Mouse (Mus musculus): ENCODE data around the gene Hnrnpul1. TPM values are rescaled to one million over a fixed set of nuclear protein-coding genes. Genes with fewer than 3 reads are reported as not detected.
"Not testable (repeated sequence)": the region's sequence is repeated elsewhere in the genome, so short reads cannot be mapped to it uniquely, and the experiment has no call there.

Gene Hnrnpul1
- polyA plus RNA-seq, 1 experiment from 2014 or later: 58.5 TPM

- Histone ChIP-seq H3K27me3 (no peaks in the 10 kb centered on the region), H3K36me3 (peaks cover 95% of the 10 kb centered on the region), H3K4me2 (no peak overlapping the region), H3K9me3 (no peaks in the 10 kb centered on the region), H3K4me1 (no peaks in the 10 kb centered on the region), H3K4me3 (no peak overlapping the region), H3K27ac (no peak overlapping the region), H3K9ac (no peak overlapping the region)
- no peak for ATAC-seq (ENCODE audit: borderline replicate concordance, extremely low read depth, low FRiP score, low TSS enrichment)
- 91% methylated on average over 2 of the region's 2 CpGs for WGBS
Measured at GRCm38 (mm10) chr7:25736920-25737319, 17.6 kb downstream of the Hnrnpul1 start.

GRCm38 (mm10) chr7:25734991-25735390 lies 19.6 kb downstream of the Hnrnpul1 start:
- Histone ChIP-seq H3K9me3 (no peaks in the 10 kb centered on the region), H3K27ac (no peak overlapping the region), H3K36me3 (peaks cover 94% of the 10 kb centered on the region), H3K9ac (no peak overlapping the region), H3K4me3 (no peak overlapping the region), H3K27me3 (no peaks in the 10 kb centered on the region), H3K4me2 (no peak overlapping the region), H3K4me1 (no peaks in the 10 kb centered on the region)
- no peak for ATAC-seq (ENCODE audit: borderline replicate concordance, extremely low read depth, low FRiP score, low TSS enrichment)
- WGBS: 43% methylated on average over 4 of the region's 4 CpGs

- no peak overlapping the region for H3K4me3 ChIP-seq
- no peak overlapping the region for H3K27ac ChIP-seq
- H3K9ac ChIP-seq: no peak overlapping the region
- ATAC-seq (ENCODE audit: borderline replicate concordance, extremely low read depth, low FRiP score, low TSS enrichment): no peak
- H3K9me3 ChIP-seq: no peaks in the 10 kb centered on the region
- no peak overlapping the region for H3K4me2 ChIP-seq
- H3K36me3 ChIP-seq: peaks cover 94% of the 10 kb centered on the region
- no peaks in the 10 kb centered on the region for H3K27me3 ChIP-seq
- WGBS: 84% methylated on average over 8 of the region's 8 CpGs
- no peaks in the 10 kb centered on the region for H3K4me1 ChIP-seq
Measured at GRCm38 (mm10) chr7:25731294-25732055, 23.1 kb downstream of the Hnrnpul1 start.

GRCm38 (mm10) chr7:25729862-25730261 lies 24.7 kb downstream of the Hnrnpul1 start:
- H3K27ac ChIP-seq: no peak overlapping the region
- H3K9ac ChIP-seq: no peak overlapping the region
- no peaks in the 10 kb centered on the region for H3K4me1 ChIP-seq
- peaks cover 95% of the 10 kb centered on the region for H3K36me3 ChIP-seq
- no peak for ATAC-seq (ENCODE audit: borderline replicate concordance, extremely low read depth, low FRiP score, low TSS enrichment)
- no peak overlapping the region for H3K4me3 ChIP-seq
- no peak overlapping the region for H3K4me2 ChIP-seq
- H3K9me3 ChIP-seq: no peaks in the 10 kb centered on the region
- H3K27me3 ChIP-seq: no peaks in the 10 kb centered on the region
- WGBS: 95% methylated on average over 2 of the region's 2 CpGs

GRCm38 (mm10) chr7:25729396-25729795 lies 25.2 kb downstream of the Hnrnpul1 start:
- Histone ChIP-seq H3K4me1 (no peaks in the 10 kb centered on the region), H3K27me3 (no peaks in the 10 kb centered on the region), H3K27ac (no peak overlapping the region), H3K4me2 (no peak overlapping the region), H3K9ac (no peak overlapping the region), H3K9me3 (no peaks in the 10 kb centered on the region), H3K4me3 (no peak overlapping the region), H3K36me3 (peaks cover 95% of the 10 kb centered on the region)
- no peak for ATAC-seq (ENCODE audit: borderline replicate concordance, extremely low read depth, low FRiP score, low TSS enrichment)
- WGBS: 24% methylated on average over 2 of the region's 2 CpGs

- ATAC-seq (ENCODE audit: borderline replicate concordance, extremely low read depth, low FRiP score, low TSS enrichment): no peak
- Histone ChIP-seq H3K27me3 (no peaks in the 10 kb centered on the region), H3K4me2 (no peak overlapping the region), H3K4me1 (no peaks in the 10 kb centered on the region), H3K27ac (no peak overlapping the region), H3K9me3 (no peaks in the 10 kb centered on the region), H3K4me3 (no peak overlapping the region), H3K9ac (no peak overlapping the region), H3K36me3 (peaks cover 97% of the 10 kb centered on the region)
- 92% methylated on average over 5 of the region's 5 CpGs for WGBS
Measured at GRCm38 (mm10) chr7:25727800-25728199, 26.8 kb downstream of the Hnrnpul1 start.

- H3K9me3 ChIP-seq: no peaks in the 10 kb centered on the region
- no peaks in the 10 kb centered on the region for H3K4me1 ChIP-seq
- no peak for ATAC-seq (ENCODE audit: borderline replicate concordance, extremely low read depth, low FRiP score, low TSS enrichment)
- peaks cover 95% of the 10 kb centered on the region for H3K36me3 ChIP-seq
- no peaks in the 10 kb centered on the region for H3K27me3 ChIP-seq
- H3K4me2 ChIP-seq: no peak overlapping the region
- no peak overlapping the region for H3K27ac ChIP-seq
- H3K9ac ChIP-seq: no peak overlapping the region
- 81% methylated on average over 19 of the region's 19 CpGs for WGBS
- H3K4me3 ChIP-seq: no peak overlapping the region
Measured at GRCm38 (mm10) chr7:25725886-25726285, 28.7 kb downstream of the Hnrnpul1 start.

DNA sequence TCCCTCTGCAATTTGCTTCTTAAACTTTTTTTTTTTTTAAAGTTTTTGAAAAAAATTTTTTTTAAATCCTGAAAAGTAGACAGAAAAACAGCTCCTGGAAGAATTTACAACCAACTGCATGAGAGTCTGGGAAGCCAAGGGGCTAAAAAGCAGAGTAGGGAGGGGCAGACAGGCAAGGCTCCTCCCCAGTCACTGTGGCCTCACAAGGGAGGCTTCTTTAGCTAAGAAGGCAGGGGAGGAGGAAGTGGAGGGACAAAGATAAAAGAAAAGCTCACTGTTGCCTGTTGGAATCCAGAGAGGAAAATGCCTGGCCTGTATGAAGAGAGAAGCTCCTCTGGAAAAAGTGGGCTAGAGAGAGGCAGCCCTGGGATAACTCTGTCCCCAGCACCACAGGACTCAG lies 32.8 kb downstream of the Hnrnpul1 start:
- H3K27me3 ChIP-seq; H3K9ac ChIP-seq; H3K27ac ChIP-seq; H3K4me3 ChIP-seq; H3K4me2 ChIP-seq; H3K9me3 ChIP-seq; ATAC-seq (ENCODE audit: borderline replicate concordance, extremely low read depth, low FRiP score, low TSS enrichment): not testable (repeated sequence)
- Histone ChIP-seq H3K36me3 (peaks cover 64% of the 10 kb centered on the region), H3K4me1 (peaks cover 20% of the 10 kb centered on the region)

DNA sequence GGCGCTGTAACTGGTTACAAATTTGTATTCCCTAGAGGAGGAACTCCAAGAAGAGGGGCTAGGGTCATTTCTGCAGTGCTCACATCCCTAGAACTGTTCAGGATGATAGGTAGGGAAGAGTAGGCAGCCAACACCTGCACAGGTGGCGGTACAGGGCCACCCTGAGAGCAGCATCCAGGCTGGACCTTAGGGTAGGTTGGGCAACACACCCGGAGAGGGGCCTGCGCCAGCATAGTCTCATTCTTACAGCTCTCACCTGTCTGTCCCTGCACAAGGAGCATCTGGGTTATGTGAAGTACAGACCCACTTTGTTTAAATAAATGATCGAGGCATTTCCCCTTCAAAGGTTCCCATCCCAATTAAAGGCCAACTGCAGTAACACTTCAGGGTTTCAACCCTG lies 33.8 kb downstream of the Hnrnpul1 start:
- Histone ChIP-seq H3K9me3 (no peaks in the 10 kb centered on the region), H3K4me2 (no peak overlapping the region), H3K36me3 (peaks cover 59% of the 10 kb centered on the region), H3K9ac (no peak overlapping the region), H3K27ac (no peak overlapping the region), H3K4me1 (peaks cover 20% of the 10 kb centered on the region), H3K4me3 (no peak overlapping the region), H3K27me3 (no peaks in the 10 kb centered on the region)
- 79% methylated on average over 5 of the region's 5 CpGs for WGBS
- ATAC-seq (ENCODE audit: borderline replicate concordance, extremely low read depth, low FRiP score, low TSS enrichment): no peak

DNA sequence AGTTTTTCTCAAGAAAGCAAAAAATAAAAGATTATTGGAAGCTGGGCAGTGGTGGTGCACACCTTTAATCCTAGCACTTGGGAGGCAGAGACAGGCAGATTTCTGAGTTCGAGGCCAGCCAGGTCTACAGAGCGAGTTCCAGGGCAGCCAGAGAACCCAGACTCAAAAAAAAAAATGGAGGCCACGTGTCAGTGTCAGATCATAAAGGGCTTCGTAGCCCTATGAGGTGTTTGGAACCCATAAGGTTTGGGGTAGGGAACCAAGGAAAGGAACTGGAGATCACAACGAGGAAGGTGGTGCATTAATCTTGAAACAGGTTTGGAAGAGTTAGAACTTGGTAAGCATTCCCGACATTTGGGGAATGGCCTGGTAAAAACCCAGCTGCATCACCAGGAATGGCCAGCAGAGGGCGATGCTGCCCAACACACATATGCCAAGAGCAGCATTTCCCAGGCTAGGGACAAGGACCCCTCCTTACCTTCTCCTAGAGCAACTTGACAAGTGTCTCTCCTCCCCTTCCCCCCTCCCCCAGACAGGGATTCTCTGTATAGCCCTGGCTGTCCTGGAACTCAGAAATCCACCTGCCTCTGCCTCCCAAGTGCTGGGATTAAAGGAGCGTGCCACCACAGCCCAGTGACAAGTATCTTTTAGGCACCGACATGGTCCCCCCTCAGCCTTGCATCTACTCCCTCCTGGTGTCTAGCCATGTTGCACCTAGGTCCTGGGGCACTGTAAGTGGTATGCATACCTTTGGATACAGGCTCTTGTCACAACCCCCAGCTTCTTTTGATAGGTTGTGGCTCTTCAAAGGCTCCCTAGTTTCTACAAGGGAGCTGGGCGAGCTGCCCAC lies 34.6 kb downstream of the Hnrnpul1 start:
- Histone ChIP-seq H3K9ac (no peak overlapping the region), H3K4me1 (peaks cover 20% of the 10 kb centered on the region), H3K36me3 (peaks cover 59% of the 10 kb centered on the region), H3K9me3 (no peaks in the 10 kb centered on the region), H3K27ac (peak overlapping the region; percentile 61), H3K27me3 (no peaks in the 10 kb centered on the region), H3K4me2 (no peak overlapping the region; the same call in 1 of the 2 replicates), H3K4me3 (no peak overlapping the region)
- WGBS: 59% methylated on average over 10 of the region's 10 CpGs
- peak; percentile 50; the same call in 1 of the 2 replicates for ATAC-seq (ENCODE audit: borderline replicate concordance, extremely low read depth, low FRiP score, low TSS enrichment)

DNA sequence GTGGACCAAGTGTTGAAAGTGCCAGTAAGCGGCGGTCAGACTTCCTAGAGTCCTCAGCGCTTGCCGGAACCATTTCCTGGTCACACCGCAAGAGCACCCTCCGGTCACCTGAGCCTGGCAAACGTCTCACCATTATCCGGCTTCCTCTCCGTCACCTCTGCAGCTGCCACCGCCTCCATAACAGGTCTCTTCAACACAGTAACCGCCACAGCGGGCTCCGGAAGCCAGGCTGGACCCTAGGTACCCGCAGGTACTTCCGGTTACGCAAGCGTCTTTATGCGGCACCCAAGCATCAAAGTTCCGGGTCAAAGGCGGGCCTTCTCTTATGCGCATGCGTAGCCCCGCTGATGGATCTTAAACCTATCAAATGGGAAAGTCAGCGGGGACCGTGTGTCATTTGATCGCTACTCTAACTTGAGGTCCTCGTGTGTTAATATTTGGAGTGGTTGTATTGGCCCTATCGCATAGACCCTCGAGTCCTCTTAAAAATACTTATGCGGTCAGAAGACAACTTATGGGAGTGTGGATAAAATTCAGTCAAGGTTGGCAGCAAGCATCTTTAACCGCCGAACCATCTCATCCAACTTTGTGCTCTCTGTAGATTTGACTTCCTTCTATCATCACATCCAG lies 35.7 kb downstream of the Hnrnpul1 start, which contains the start of gene Ccdc97:
TSS of gene Ccdc97 (minus strand) at position 301 of the 630 bp plus-strand sequence.
- H3K4me3 ChIP-seq: peak within 1 kb of the TSS; percentile 61
- H3K27me3 ChIP-seq: no peaks in the 10 kb centered on the region
- peaks cover 20% of the 10 kb centered on the region for H3K4me1 ChIP-seq
- H3K9me3 ChIP-seq: no peaks in the 10 kb centered on the region
- peak; percentile 82 for ATAC-seq (ENCODE audit: borderline replicate concordance, extremely low read depth, low FRiP score, low TSS enrichment)
- H3K27ac ChIP-seq: peak within 1 kb of the TSS; percentile 80
- peak within 1 kb of the TSS; percentile 74 for H3K4me2 ChIP-seq
- 2% methylated on average over 32 of the region's 32 CpGs for whole genome bisulfite sequencing
- peaks cover 59% of the 10 kb centered on the region for H3K36me3 ChIP-seq
- peak within 1 kb of the TSS; percentile 60 for H3K9ac ChIP-seq

Data from lung, embryonic 15.5 days (tissue).